Mouse (Mus musculus) midbrain, embryonic 13.5 days (tissue): ENCODE data around the gene Pnmal1. TPM values are rescaled to one million over a fixed set of nuclear protein-coding genes. Genes with fewer than 3 reads are reported as not detected.

Source experiments
- ATAC-seq: fragments of 200-750 bp; cut with Nextera tagmentation; 2 replicates; pipeline ENCODE4 v1.8.0; 2017; ENCODE audit warnings: mild to moderate bottlenecking, moderate TSS enrichment, moderate library complexity
- H3K27ac ChIP-seq: fragments of 300-500 bp; sonication (generic); 2 replicates; pipeline ENCODE4 v1.5.1; 2015; ENCODE audit warnings: inconsistent platforms, mild to moderate bottlenecking, moderate library complexity
- H3K27me3 ChIP-seq: fragments of 300-500 bp; sonication (generic); 2 replicates; pipeline ENCODE4 v1.6.1; 2015; ENCODE audit warnings: mild to moderate bottlenecking, inconsistent platforms
- H3K36me3 ChIP-seq: fragments of 300-500 bp; sonication (generic); 2 replicates; pipeline ENCODE4 v1.6.1; 2015; ENCODE audit warnings: mild to moderate bottlenecking, inconsistent platforms
- H3K4me1 ChIP-seq: fragments of 300-500 bp; sonication (generic); replicated peaks from 2 replicates; pipeline ENCODE4 v1.6.1; 2015; ENCODE audit warnings: inconsistent platforms
- H3K4me2 ChIP-seq: fragments of 300-500 bp; sonication (generic); replicated peaks from 2 replicates; pipeline ENCODE4 v1.6.1; 2015; ENCODE audit warnings: moderate library complexity, mild to moderate bottlenecking, inconsistent platforms
- H3K4me3 ChIP-seq: fragments of 300-500 bp; sonication (generic); replicated peaks from 2 replicates; pipeline ENCODE4 v1.5.1; 2015; ENCODE audit warnings: mild to moderate bottlenecking, inconsistent platforms
- H3K9ac ChIP-seq: fragments of 300-500 bp; sonication (generic); replicated peaks from 2 replicates; pipeline ENCODE4 v1.6.1; 2015; ENCODE audit warnings: mild to moderate bottlenecking, inconsistent platforms
- H3K9me3 ChIP-seq: fragments of 300-500 bp; sonication (generic); 2 replicates; pipeline ENCODE4 v1.6.1; 2016; ENCODE audit warnings: mild to moderate bottlenecking, inconsistent platforms
- WGBS: fragments of 180-500 bp; shearing (Covaris S2); methylation state at CpG from one replicate; pipeline ENCODE4 v1.1.7; 2015; 5-methylcytosine and 5-hydroxymethylcytosine counted together
- polyA plus RNA-seq: library from polyadenylated mRNA; unstranded; fragments of >200 nt; fragmentation: Nextera tagmentation; extraction: Ambion mirVana; gene quantifications from 2 replicates; pipeline ENCODE4 v1.2.1, GENCODE M21; 2015

Gene Pnmal1
- polyA plus RNA-seq, 1 experiment from 2014 or later = 54.7 TPM

GRCm38 (mm10) chr7:16971160-16971559, 11.7 kb downstream of the Pnmal1 start:
- Histone ChIP-seq H3K27ac (no peak overlapping the region), H3K27me3 (no peaks in the 10 kb centered on the region), H3K4me2 (no peak overlapping the region), H3K36me3 (no peaks in the 10 kb centered on the region), H3K4me3 (no peak overlapping the region), H3K9ac (no peak overlapping the region), H3K9me3 (no peaks in the 10 kb centered on the region; the same call in 1 of the 2 replicates), H3K4me1 (no peaks in the 10 kb centered on the region)
- 83% methylated on average over 3 of the region's 3 CpGs for WGBS
- no peak for ATAC-seq

- H3K9ac ChIP-seq = no peak overlapping the region
- H3K4me1 ChIP-seq = no peaks in the 10 kb centered on the region
- H3K27ac ChIP-seq = no peak overlapping the region
- ATAC-seq = no peak
- H3K27me3 ChIP-seq = no peaks in the 10 kb centered on the region
- no peaks in the 10 kb centered on the region; the same call in 1 of the 2 replicates for H3K9me3 ChIP-seq
- H3K4me2 ChIP-seq = no peak overlapping the region
- WGBS = 68% methylated on average over 6 of the region's 6 CpGs
- no peak overlapping the region for H3K4me3 ChIP-seq
- H3K36me3 ChIP-seq = no peaks in the 10 kb centered on the region
Observed at GRCm38 (mm10) chr7:16974018-16974417, 14.5 kb downstream of the Pnmal1 start.

- no peak overlapping the region for H3K4me2 ChIP-seq
- H3K9me3 ChIP-seq = no peaks in the 10 kb centered on the region
- H3K36me3 ChIP-seq = no peaks in the 10 kb centered on the region
- peaks cover 10% of the 10 kb centered on the region for H3K4me1 ChIP-seq
- H3K9ac ChIP-seq = no peak overlapping the region
- no peak for ATAC-seq
- no peak overlapping the region for H3K27ac ChIP-seq
- H3K4me3 ChIP-seq = no peak overlapping the region
- no peaks in the 10 kb centered on the region for H3K27me3 ChIP-seq
- 54% methylated on average over 8 of the region's 8 CpGs for WGBS
Observed at GRCm38 (mm10) chr7:16976298-16976697, 16.8 kb downstream of the Pnmal1 start.

- 78% methylated on average over 6 of the region's 6 CpGs for WGBS
- Histone ChIP-seq H3K4me2 (no peak overlapping the region), H3K4me3 (no peak overlapping the region), H3K4me1 (peaks cover 23% of the 10 kb centered on the region), H3K36me3 (no peaks in the 10 kb centered on the region), H3K9ac (no peak overlapping the region), H3K27me3 (no peaks in the 10 kb centered on the region), H3K27ac (no peak overlapping the region), H3K9me3 (no peaks in the 10 kb centered on the region)
- ATAC-seq = no peak
Observed at GRCm38 (mm10) chr7:16978173-16978572, 18.7 kb downstream of the Pnmal1 start.

GRCm38 (mm10) chr7:16978593-16978992, 19.1 kb downstream of the Pnmal1 start:
- no peak overlapping the region for H3K4me3 ChIP-seq

GRCm38 (mm10) chr7:16980348-16980747, 20.9 kb downstream of the Pnmal1 start:
- no peaks in the 10 kb centered on the region for H3K27me3 ChIP-seq
- H3K36me3 ChIP-seq = no peaks in the 10 kb centered on the region
- peaks cover 40% of the 10 kb centered on the region for H3K4me1 ChIP-seq
- peak overlapping the region; percentile 39 for H3K4me2 ChIP-seq
- H3K27ac ChIP-seq = peak overlapping the region; percentile 71
- H3K9me3 ChIP-seq = no peaks in the 10 kb centered on the region
- ATAC-seq = peak; percentile 49
- H3K9ac ChIP-seq = peak overlapping the region; percentile 36; the same call in 1 of the 2 replicates
- 10% methylated on average over 12 of the region's 12 CpGs for whole genome bisulfite sequencing
- 0 out of 2 replicates have a peak overlapping the region, but pooled peaks have one; percentile 13 for H3K4me3 ChIP-seq

More at GRCm38 (mm10) chr7:16978593-16978992, 19.1 kb downstream of the Pnmal1 start:
- Histone ChIP-seq H3K27ac (no peak overlapping the region), H3K36me3 (no peaks in the 10 kb centered on the region), H3K9ac (no peak overlapping the region), H3K9me3 (no peaks in the 10 kb centered on the region), H3K27me3 (no peaks in the 10 kb centered on the region), H3K4me2 (no peak overlapping the region), H3K4me1 (peaks cover 27% of the 10 kb centered on the region)
- ATAC-seq = no peak
- WGBS = 92% methylated on average over 3 of the region's 3 CpGs

- no peaks in the 10 kb centered on the region for H3K9me3 ChIP-seq
- peak within 1 kb of the TSS; percentile 46 for H3K4me3 ChIP-seq
- H3K27me3 ChIP-seq = no peaks in the 10 kb centered on the region
- H3K36me3 ChIP-seq = no peaks in the 10 kb centered on the region
- peak within 1 kb of the TSS; percentile 74 for H3K27ac ChIP-seq
- peaks cover 63% of the 10 kb centered on the region for H3K4me1 ChIP-seq
- 19% methylated on average over 26 of the region's 26 CpGs for WGBS
- peak; percentile 72 for ATAC-seq
- peak within 1 kb of the TSS; percentile 73 for H3K4me2 ChIP-seq
- peak within 1 kb of the TSS; percentile 67 for H3K9ac ChIP-seq
Observed at GRCm38 (mm10) chr7:16982859-16983568, 23.5 kb downstream of the Pnmal1 start, which contains the start of gene Gm42372. Gene Gm42372, plus strand, starts transcription at chr7:16983086.

- H3K27me3 ChIP-seq = no peaks in the 10 kb centered on the region
- no peaks in the 10 kb centered on the region for H3K36me3 ChIP-seq
- peak overlapping the region; percentile 34 for H3K4me2 ChIP-seq
- peak overlapping the region; percentile 92 for H3K27ac ChIP-seq
- peak; percentile 62 for ATAC-seq
- peak overlapping the region; percentile 46; the same call in 1 of the 2 replicates for H3K9ac ChIP-seq
- H3K4me3 ChIP-seq = no peak overlapping the region
- WGBS = 37% methylated on average over 7 of the region's 7 CpGs
- H3K9me3 ChIP-seq = no peaks in the 10 kb centered on the region
- peaks cover 81% of the 10 kb centered on the region for H3K4me1 ChIP-seq
Observed at GRCm38 (mm10) chr7:16987541-16988149, 28.2 kb downstream of the Pnmal1 start.

- Histone ChIP-seq H3K27ac (peak overlapping the region; percentile 92), H3K4me1 (peaks cover 76% of the 10 kb centered on the region), H3K36me3 (no peaks in the 10 kb centered on the region), H3K4me2 (no peak overlapping the region), H3K27me3 (no peaks in the 10 kb centered on the region), H3K9me3 (no peaks in the 10 kb centered on the region), H3K4me3 (no peak overlapping the region), H3K9ac (no peak overlapping the region)
- WGBS = 42% methylated on average over 3 of the region's 3 CpGs
- ATAC-seq = no peak
Observed at GRCm38 (mm10) chr7:16988405-16988804, 28.9 kb downstream of the Pnmal1 start.

GRCm38 (mm10) chr7:16990006-16990744, 30.7 kb downstream of the Pnmal1 start:
- no peaks in the 10 kb centered on the region for H3K27me3 ChIP-seq
- H3K27ac ChIP-seq = peak overlapping the region; percentile 76
- H3K9me3 ChIP-seq = no peaks in the 10 kb centered on the region
- H3K9ac ChIP-seq = 0 out of 2 replicates have a peak overlapping the region, but pooled peaks have one; percentile 7
- WGBS = 26% methylated on average over 15 of the region's 15 CpGs
- ATAC-seq = no peak
- H3K4me3 ChIP-seq = no peak overlapping the region
- no peak overlapping the region for H3K4me2 ChIP-seq
- peaks cover 81% of the 10 kb centered on the region for H3K4me1 ChIP-seq
- no peaks in the 10 kb centered on the region for H3K36me3 ChIP-seq

- Histone ChIP-seq H3K27me3 (no peaks in the 10 kb centered on the region), H3K9me3 (no peaks in the 10 kb centered on the region), H3K4me2 (peak overlapping the region; percentile 16; the same call in 1 of the 2 replicates), H3K27ac (peak overlapping the region; percentile 71), H3K9ac (0 out of 2 replicates have a peak overlapping the region, but pooled peaks have one; percentile 20), H3K4me1 (peaks cover 79% of the 10 kb centered on the region), H3K36me3 (no peaks in the 10 kb centered on the region), H3K4me3 (no peak overlapping the region)
- 55% methylated on average over 18 of the region's 18 CpGs for WGBS
- peak; percentile 72 for ATAC-seq
Observed at GRCm38 (mm10) chr7:16991681-16992450, 32.4 kb downstream of the Pnmal1 start.
